Mouse (Mus musculus): ENCODE results near the gene Glp1r. TPM values are rescaled to one million over a fixed set of nuclear protein-coding genes. Genes with fewer than 3 reads are reported as not detected.

Gene Glp1r
- polyA plus RNA-seq, 1 experiment from 2014 or later, result 17.8 TPM

DNA sequence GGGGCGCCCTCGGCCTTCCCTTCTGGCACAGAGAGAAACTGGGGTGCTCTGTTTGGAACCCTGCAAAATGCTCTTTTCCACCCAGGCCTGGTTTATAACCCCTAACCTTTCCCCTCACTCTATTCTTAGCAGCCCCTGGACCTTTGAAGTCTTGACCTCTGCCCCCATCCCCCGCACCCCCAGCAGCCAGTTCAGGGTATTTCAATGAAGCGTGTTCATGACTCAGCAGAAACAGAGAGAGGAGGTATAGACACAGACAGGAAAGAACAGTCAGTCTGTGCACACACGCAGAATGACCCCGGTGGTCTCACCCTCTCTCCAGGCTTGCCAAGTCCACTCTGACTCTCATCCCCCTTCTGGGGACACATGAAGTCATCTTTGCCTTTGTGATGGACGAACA is 29.2 kb downstream of the Glp1r start:
- Histone ChIP-seq H3K27me3 (replicated peaks; ENCODE audit: insufficient read depth, low read length) (no peaks in the 10 kb centered on the region), H3K4me2 (replicated peaks; ENCODE audit: low read depth, low read length) (no peak overlapping the region), H3K27ac (ENCODE audit: low read length) (no peak overlapping the region), H3K9me3 (ENCODE audit: low read length) (no peaks in the 10 kb centered on the region), H3K9ac (replicated peaks; ENCODE audit: low read depth) (no peak overlapping the region), H3K4me3 (ENCODE audit: low read depth, low read length) (no peak overlapping the region), H3K36me3 (ENCODE audit: insufficient read depth, low read length) (no peaks in the 10 kb centered on the region), H3K4me1 (ENCODE audit: insufficient read depth, low read depth, low read length) (no peaks in the 10 kb centered on the region)
- TF ChIP-seq CTCF (IDR thresholded peaks at IDR 0.05) (no peak), EP300 (IDR thresholded peaks at IDR 0.05) (no peak)
- WGBS, result 78% methylated on average over 7 of the region's 7 CpGs
- no peak for ATAC-seq
- DNase-seq (ENCODE audit: low spot score), result no peak

DNA sequence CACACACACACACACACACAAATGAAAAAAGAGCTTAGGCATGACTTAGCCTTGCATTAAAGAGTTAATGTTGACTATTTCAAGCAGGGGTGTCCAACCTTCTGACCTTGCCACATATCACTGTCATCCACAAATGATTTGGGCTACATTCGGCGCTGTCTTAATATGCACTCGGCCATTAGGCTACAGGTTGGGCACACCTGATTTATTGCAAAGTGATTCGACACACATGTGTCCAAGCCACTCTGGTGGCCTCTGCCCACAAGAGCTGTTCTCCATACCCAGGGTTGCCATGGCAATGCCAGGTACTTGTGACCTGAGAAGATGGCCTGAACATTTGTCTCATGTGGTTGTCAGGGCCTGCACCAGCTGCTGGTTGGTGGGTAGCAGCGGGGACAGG is 31.2 kb downstream of the Glp1r start:
- Histone ChIP-seq H3K36me3 (ENCODE audit: insufficient read depth, low read length) (no peaks in the 10 kb centered on the region), H3K27me3 (replicated peaks; ENCODE audit: insufficient read depth, low read length) (no peaks in the 10 kb centered on the region), H3K27ac (ENCODE audit: low read length) (no peak overlapping the region), H3K9ac (replicated peaks; ENCODE audit: low read depth) (no peak overlapping the region), H3K4me3 (ENCODE audit: low read depth, low read length) (no peak overlapping the region), H3K9me3 (ENCODE audit: low read length) (no peaks in the 10 kb centered on the region), H3K4me2 (replicated peaks; ENCODE audit: low read depth, low read length) (no peak overlapping the region), H3K4me1 (ENCODE audit: insufficient read depth, low read depth, low read length) (no peaks in the 10 kb centered on the region)
- 69% methylated on average over 5 of the region's 5 CpGs for WGBS
- no peak for DNase-seq (ENCODE audit: low spot score)
- ATAC-seq, result no peak
- no peak for TF ChIP-seq CTCF (IDR thresholded peaks at IDR 0.05)
- TF ChIP-seq EP300 (IDR thresholded peaks at IDR 0.05), result no peak

DNA sequence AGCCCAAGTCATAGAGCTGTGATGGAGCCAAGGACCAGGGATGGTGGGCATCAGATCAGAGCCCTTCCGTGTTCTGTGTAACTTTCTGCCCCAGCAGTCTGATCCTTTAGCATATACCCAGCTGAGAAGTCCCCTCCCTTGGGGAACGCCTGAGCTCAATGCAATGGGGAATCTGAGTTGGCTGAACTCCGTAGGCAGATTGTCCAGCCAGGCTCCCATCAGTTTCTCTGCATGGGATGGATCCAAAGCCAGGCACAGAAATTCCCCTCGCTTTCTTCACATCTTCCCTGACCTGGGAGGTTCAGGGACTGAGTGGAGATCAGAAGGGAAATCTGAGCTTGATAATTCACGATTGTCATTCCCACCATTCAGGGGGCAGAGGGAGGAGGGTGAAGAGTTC is 33.7 kb downstream of the Glp1r start:
- no peaks in the 10 kb centered on the region for H3K27me3 ChIP-seq (replicated peaks; ENCODE audit: insufficient read depth, low read length)
- ATAC-seq (no peak), DNase-seq (ENCODE audit: low spot score) (no peak)
- no peak overlapping the region for H3K9ac ChIP-seq (replicated peaks; ENCODE audit: low read depth)
- no peak overlapping the region for H3K4me2 ChIP-seq (replicated peaks; ENCODE audit: low read depth, low read length)
- H3K4me3 ChIP-seq (ENCODE audit: low read depth, low read length), result no peak overlapping the region
- TF ChIP-seq EP300 (IDR thresholded peaks at IDR 0.05), result no peak
- no peak for TF ChIP-seq CTCF (IDR thresholded peaks at IDR 0.05)
- H3K9me3 ChIP-seq (ENCODE audit: low read length), result no peaks in the 10 kb centered on the region
- H3K36me3 ChIP-seq (ENCODE audit: insufficient read depth, low read length), result no peaks in the 10 kb centered on the region
- H3K4me1 ChIP-seq (ENCODE audit: insufficient read depth, low read depth, low read length), result no peaks in the 10 kb centered on the region
- WGBS, result 71% methylated on average over 5 of the region's 5 CpGs
- no peak overlapping the region for H3K27ac ChIP-seq (ENCODE audit: low read length)

GRCm38 (mm10) chr17:30938554-30938953 is 36.9 kb downstream of the Glp1r start:
- H3K36me3 ChIP-seq (ENCODE audit: insufficient read depth, low read length), result no peaks in the 10 kb centered on the region
- H3K4me3 ChIP-seq (ENCODE audit: low read depth, low read length), result no peak overlapping the region
- H3K27me3 ChIP-seq (replicated peaks; ENCODE audit: insufficient read depth, low read length), result no peaks in the 10 kb centered on the region
- DNase-seq (ENCODE audit: low spot score) (peak; percentile 12), ATAC-seq (no peak)
- WGBS, result 46% methylated on average over 9 of the region's 9 CpGs
- H3K9me3 ChIP-seq (ENCODE audit: low read length), result no peaks in the 10 kb centered on the region
- no peak overlapping the region for H3K27ac ChIP-seq (ENCODE audit: low read length)
- no peak overlapping the region for H3K4me2 ChIP-seq (replicated peaks; ENCODE audit: low read depth, low read length)
- TF ChIP-seq EP300 (IDR thresholded peaks at IDR 0.05) (no peak), CTCF (IDR thresholded peaks at IDR 0.05) (no peak)
- H3K9ac ChIP-seq (replicated peaks; ENCODE audit: low read depth), result no peak overlapping the region
- no peaks in the 10 kb centered on the region for H3K4me1 ChIP-seq (ENCODE audit: insufficient read depth, low read depth, low read length)

GRCm38 (mm10) chr17:30948382-30948781 is 46.8 kb downstream of the Glp1r start:
- no peaks in the 10 kb centered on the region for H3K36me3 ChIP-seq (ENCODE audit: insufficient read depth, low read length)
- H3K27ac ChIP-seq (ENCODE audit: low read length), result no peak overlapping the region
- H3K4me1 ChIP-seq (ENCODE audit: insufficient read depth, low read depth, low read length), result no peaks in the 10 kb centered on the region
- DNase-seq (ENCODE audit: low spot score) (no peak), ATAC-seq (no peak)
- H3K27me3 ChIP-seq (replicated peaks; ENCODE audit: insufficient read depth, low read length), result no peaks in the 10 kb centered on the region
- no peaks in the 10 kb centered on the region for H3K9me3 ChIP-seq (ENCODE audit: low read length)
- H3K9ac ChIP-seq (replicated peaks; ENCODE audit: low read depth), result no peak overlapping the region
- H3K4me2 ChIP-seq (replicated peaks; ENCODE audit: low read depth, low read length), result no peak overlapping the region
- WGBS, result 60% methylated on average over 1 of the region's 1 CpGs
- no peak overlapping the region for H3K4me3 ChIP-seq (ENCODE audit: low read depth, low read length)
- no peak for TF ChIP-seq CTCF (IDR thresholded peaks at IDR 0.05)
- TF ChIP-seq EP300 (IDR thresholded peaks at IDR 0.05), result no peak

GRCm38 (mm10) chr17:30950780-30951179 is 49.2 kb downstream of the Glp1r start:
- no peak for ATAC-seq

DNA sequence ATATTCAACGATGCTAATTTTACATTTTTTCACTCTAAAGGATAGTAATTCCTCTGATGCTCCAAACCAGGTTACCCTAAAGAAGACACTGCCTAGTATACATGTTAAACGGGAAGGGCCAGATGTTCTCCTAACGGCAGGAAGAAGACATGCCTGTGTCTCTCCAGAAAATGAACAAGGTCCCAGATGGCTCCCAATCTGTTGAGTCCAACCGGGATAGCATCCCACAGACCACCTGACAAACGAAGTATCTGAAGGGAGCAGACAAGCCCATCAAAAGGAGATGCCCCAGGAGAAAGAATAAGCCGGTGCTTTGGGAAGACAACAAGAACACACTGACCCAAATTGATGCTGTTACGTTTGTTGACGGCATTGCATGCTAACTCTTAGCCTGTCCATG is 50.0 kb downstream of the Glp1r start:
- ATAC-seq (no peak), DNase-seq (ENCODE audit: low spot score) (no peak)
- Histone ChIP-seq H3K36me3 (ENCODE audit: insufficient read depth, low read length) (no peaks in the 10 kb centered on the region), H3K4me3 (ENCODE audit: low read depth, low read length) (no peak overlapping the region), H3K27ac (ENCODE audit: low read length) (no peak overlapping the region), H3K4me1 (ENCODE audit: insufficient read depth, low read depth, low read length) (no peaks in the 10 kb centered on the region), H3K27me3 (replicated peaks; ENCODE audit: insufficient read depth, low read length) (no peaks in the 10 kb centered on the region), H3K9me3 (ENCODE audit: low read length) (no peaks in the 10 kb centered on the region), H3K9ac (replicated peaks; ENCODE audit: low read depth) (no peak overlapping the region), H3K4me2 (replicated peaks; ENCODE audit: low read depth, low read length) (no peak overlapping the region)
- WGBS, result 69% methylated on average over 8 of the region's 8 CpGs
- no peak for TF ChIP-seq EP300 (IDR thresholded peaks at IDR 0.05)
- TF ChIP-seq CTCF (IDR thresholded peaks at IDR 0.05), result no peak

More at GRCm38 (mm10) chr17:30950780-30951179, 49.2 kb downstream of the Glp1r start:
- H3K4me3 ChIP-seq (ENCODE audit: low read depth, low read length), result no peak overlapping the region
- TF ChIP-seq EP300 (IDR thresholded peaks at IDR 0.05), result 0 out of 2 replicates have a peak, but pooled peaks have one; percentile 8
- TF ChIP-seq CTCF (IDR thresholded peaks at IDR 0.05), result peak; percentile 85
- H3K9ac ChIP-seq (replicated peaks; ENCODE audit: low read depth), result no peak overlapping the region
- DNase-seq (ENCODE audit: low spot score), result peak; percentile 60
- H3K27ac ChIP-seq (ENCODE audit: low read length), result no peak overlapping the region
- H3K27me3 ChIP-seq (replicated peaks; ENCODE audit: insufficient read depth, low read length), result no peaks in the 10 kb centered on the region
- no peak overlapping the region for H3K4me2 ChIP-seq (replicated peaks; ENCODE audit: low read depth, low read length)
- 2% methylated on average over 7 of the region's 7 CpGs for WGBS
- H3K9me3 ChIP-seq (ENCODE audit: low read length), result no peaks in the 10 kb centered on the region
- H3K4me1 ChIP-seq (ENCODE audit: insufficient read depth, low read depth, low read length), result no peaks in the 10 kb centered on the region
- H3K36me3 ChIP-seq (ENCODE audit: insufficient read depth, low read length), result no peaks in the 10 kb centered on the region

Measured in lung, postnatal 0 days (tissue).